Mouse (Mus musculus): Measurements from ENCODE around the gene Mag.
"Not testable (repeated sequence)": the region's sequence is repeated elsewhere in the genome, so short reads cannot be mapped to it uniquely, and the experiment has no call there.

Mag gene

GRCm38 (mm10) chr7:30940070-30940469 lies 25.4 kb upstream of the Mag start:
- peak; percentile 25 for DNase-seq (ENCODE audit: low read depth, low spot score)

- not testable (repeated sequence) for DNase-seq (ENCODE audit: low read depth, low spot score)
Observed at GRCm38 (mm10) chr7:30935422-30936099, 20.9 kb upstream of the Mag start.

- DNase-seq (ENCODE audit: low read depth, low spot score) = not testable (repeated sequence)
Observed at GRCm38 (mm10) chr7:30924581-30924980, 9.9 kb upstream of the Mag start, which contains the start of gene Hamp2. Hamp2 (minus strand) TSS chr7:30924681.

GRCm38 (mm10) chr7:30924071-30924470 lies 9.4 kb upstream of the Mag start:
- no peak for DNase-seq (ENCODE audit: low read depth, low spot score)

GRCm38 (mm10) chr7:30922490-30922889 lies 7.8 kb upstream of the Mag start:
- DNase-seq (ENCODE audit: low read depth, low spot score) = not testable (repeated sequence)

- peak; percentile 32 for DNase-seq (ENCODE audit: low read depth, low spot score)
Observed at GRCm38 (mm10) chr7:30920217-30920616, 5.5 kb upstream of the Mag start.

- DNase-seq (ENCODE audit: low read depth, low spot score) = no peak
Observed at GRCm38 (mm10) chr7:30917219-30917618, 2.5 kb upstream of the Mag start.

GRCm38 (mm10) chr7:30916713-30917112 lies 2.0 kb upstream of the Mag start:
- no peak for DNase-seq (ENCODE audit: low read depth, low spot score)

GRCm38 (mm10) chr7:30909773-30910172 lies 4.9 kb downstream of the Mag start:
- peak; percentile 26 for DNase-seq (ENCODE audit: low read depth, low spot score)

- no peak for DNase-seq (ENCODE audit: low read depth, low spot score)
Observed at GRCm38 (mm10) chr7:30908992-30909431, 5.7 kb downstream of the Mag start.

- no peak for DNase-seq (ENCODE audit: low read depth, low spot score)
Observed at GRCm38 (mm10) chr7:30908277-30908991, 6.2 kb downstream of the Mag start.

- peak; percentile 25 for DNase-seq (ENCODE audit: low read depth, low spot score)
Observed at GRCm38 (mm10) chr7:30904042-30904441, 10.6 kb downstream of the Mag start.

- no peak for DNase-seq (ENCODE audit: low read depth, low spot score)
Observed at GRCm38 (mm10) chr7:30895217-30895616, 19.5 kb downstream of the Mag start.

- no peak for DNase-seq (ENCODE audit: low read depth, low spot score)
Observed at GRCm38 (mm10) chr7:30892515-30892914, 22.2 kb downstream of the Mag start.

- no peak for DNase-seq (ENCODE audit: low read depth, low spot score)
Observed at GRCm38 (mm10) chr7:30891746-30892145, 22.9 kb downstream of the Mag start.

- DNase-seq (ENCODE audit: low read depth, low spot score) = no peak
Observed at GRCm38 (mm10) chr7:30890681-30891080, 24.0 kb downstream of the Mag start.

GRCm38 (mm10) chr7:30888786-30889185 lies 25.9 kb downstream of the Mag start:
- no peak for DNase-seq (ENCODE audit: low read depth, low spot score)

- peak; percentile 71 for DNase-seq (ENCODE audit: low read depth, low spot score)
Observed at GRCm38 (mm10) chr7:30887568-30888188, 27.0 kb downstream of the Mag start.

- no peak for DNase-seq (ENCODE audit: low read depth, low spot score)
Observed at GRCm38 (mm10) chr7:30886852-30887251, 27.8 kb downstream of the Mag start.

- no peak for DNase-seq (ENCODE audit: low read depth, low spot score)
Observed at GRCm38 (mm10) chr7:30884047-30884446, 30.6 kb downstream of the Mag start.

- no peak for DNase-seq (ENCODE audit: low read depth, low spot score)
Observed at GRCm38 (mm10) chr7:30881367-30881766, 33.3 kb downstream of the Mag start.

- DNase-seq (ENCODE audit: low read depth, low spot score) = peak; percentile 46
Observed at GRCm38 (mm10) chr7:30880176-30880575, 34.5 kb downstream of the Mag start, which contains the start of gene Cd22. Cd22 (minus strand) TSS chr7:30880342.

Data from CD4-positive helper T cell, adult 2 months (primary cell).